In genomic region chr13:13349288-13349687, GRCm38 (mm10) we compare ENCODE assay signal across 9 mouse cellular contexts. TPM values are rescaled to one million over a fixed set of nuclear protein-coding genes. Genes with fewer than 3 reads are reported as not detected.
DNase-seq lines count a peak whose midpoint lies in the region; ATAC-seq lines count a peak whose summit lies in the region.
"Had no signal": no experiment of that assay in that cellular context is flagged by ENCODE, and none has a peak within 500 bp of the region (broad histone marks: within the 10 kb centered on the region; RNA-seq: fewer than 3 reads in every experiment).

No protein-coding gene starts in this region.

- no peaks in the 10 kb centered on the region for H3K27me3 ChIP-seq in midbrain, embryonic 11.5 days (ENCODE audit: control insufficient read depth, insufficient read depth, low read length)
- H3K27me3 ChIP-seq in midbrain, embryonic 15.5 days (replicated peaks), result no peaks in the 10 kb centered on the region
- H3K27me3 ChIP-seq: liver, embryonic 15.5 days; stomach, embryonic 15.5 days had no signal

- H3K9me3 ChIP-seq in midbrain, embryonic 11.5 days (ENCODE audit: control insufficient read depth, low read length), result no peaks in the 10 kb centered on the region
- H3K9me3 ChIP-seq in midbrain, embryonic 15.5 days, result no peaks in the 10 kb centered on the region
- H3K9me3 ChIP-seq: liver, embryonic 15.5 days; stomach, embryonic 15.5 days had no signal

- H3K9ac ChIP-seq in midbrain, embryonic 11.5 days (ENCODE audit: low read length), result no peak overlapping the region
- H3K9ac ChIP-seq in midbrain, embryonic 15.5 days, result no peak overlapping the region
- H3K9ac ChIP-seq: liver, embryonic 15.5 days; stomach, embryonic 15.5 days had no signal

- H3K4me3 ChIP-seq in midbrain, embryonic 11.5 days (ENCODE audit: low read depth, low read length), result no peak overlapping the region
- H3K4me3 ChIP-seq in midbrain, embryonic 15.5 days, result no peak overlapping the region
- H3K4me3 ChIP-seq: liver, embryonic 15.5 days; stomach, embryonic 15.5 days had no signal

- WGBS in midbrain, embryonic 11.5 days, result 63% methylated on average over 4 of the region's 4 CpGs
- 70% methylated on average over 4 of the region's 4 CpGs for WGBS in midbrain, embryonic 15.5 days

- DNase-seq in midbrain, embryonic 11.5 days (ENCODE audit: low spot score, missing footprints), result peak; percentile 83
- peak; percentile 80 for DNase-seq in adrenal gland, adult 2 months
- peak; percentile 46 for DNase-seq in embryo, embryonic 10 days (ENCODE audit: low spot score)
- peak; percentile 88 for DNase-seq in kidney, adult 9 months
- peak; percentile 5 for DNase-seq in thymus, postnatal 0 days (ENCODE audit: low spot score)

- H3K27ac ChIP-seq in midbrain, embryonic 11.5 days (ENCODE audit: low read depth, low read length), result no peak overlapping the region
- no peak overlapping the region for H3K27ac ChIP-seq in midbrain, embryonic 15.5 days
- H3K27ac ChIP-seq: liver, embryonic 15.5 days; stomach, embryonic 15.5 days had no signal

- no peak overlapping the region for H3K4me2 ChIP-seq in midbrain, embryonic 11.5 days
- no peak overlapping the region for H3K4me2 ChIP-seq in midbrain, embryonic 15.5 days
- H3K4me2 ChIP-seq: liver, embryonic 15.5 days; stomach, embryonic 15.5 days had no signal

- no peaks in the 10 kb centered on the region for H3K36me3 ChIP-seq in midbrain, embryonic 11.5 days (ENCODE audit: control insufficient read depth, insufficient read depth, low read length)
- H3K36me3 ChIP-seq in midbrain, embryonic 15.5 days (replicated peaks), result no peaks in the 10 kb centered on the region
- H3K36me3 ChIP-seq: liver, embryonic 15.5 days; stomach, embryonic 15.5 days had no signal

- H3K4me1 ChIP-seq in midbrain, embryonic 11.5 days (ENCODE audit: control insufficient read depth, insufficient read depth, low read length), result no peaks in the 10 kb centered on the region
- H3K4me1 ChIP-seq in midbrain, embryonic 15.5 days, result no peaks in the 10 kb centered on the region
- H3K4me1 ChIP-seq: liver, embryonic 15.5 days; stomach, embryonic 15.5 days had no signal

- no peak for ATAC-seq in midbrain, embryonic 11.5 days (ENCODE audit: low FRiP score)
- no peak for ATAC-seq in midbrain, embryonic 15.5 days (replicated peaks)
- ATAC-seq in megakaryocyte, adult 5-6 weeks (ENCODE audit: poor library complexity, severe bottlenecking), result peak; percentile 54; the same call in 1 of the 2 replicates

RNA-seq across cellular contexts. Expression of gene Gpr137b, which starts 44.5 kb away (rescaled TPM):
- 25.4 and 25.6 TPM in 2 replicates for polyA plus RNA-seq in midbrain, embryonic 11.5 days (2014; fragmentation: Nextera tagmentation; extraction: Ambion mirVana)
- 28.5 and 29.9 TPM in 2 replicates for polyA plus RNA-seq in midbrain, embryonic 15.5 days (2015; fragmentation: Nextera tagmentation; extraction: Ambion mirVana)
- total RNA-seq in adrenal gland, adult 2 months (2021), result 10 to 100 TPM; 30.4 to 41.0 TPM
- 36.6 and 56.5 TPM in 2 replicates for polyA plus RNA-seq in adrenal gland, adult 2 months (2012; rRNA removed)
- total RNA-seq in megakaryocyte, adult 5-6 weeks (2015), result 7.8 and 9.1 TPM in 2 replicates
- 15.2 and 16.4 TPM in 2 replicates for total RNA-seq in megakaryocyte, adult 5-6 weeks (2017)
- polyA plus RNA-seq in thymus, postnatal 0 days (2015; fragmentation: Nextera tagmentation; extraction: Ambion mirVana), result 4.2 and 4.8 TPM in 2 replicates

Comparison
In these comparisons a context has a peak if more than half of its experiments do, and no peak if none do; other contexts are left out.
1. DNase-seq: peak in every context shown above with its lines; median percentile 88 in kidney, adult 9 months; 83 in midbrain, embryonic 11.5 days; 80 in adrenal gland, adult 2 months; 46 in embryo, embryonic 10 days; 5 in thymus, postnatal 0 days.